Mouse (Mus musculus) spleen, postnatal 0 days (tissue): ENCODE data around the gene Hpn. TPM values are rescaled to one million over a fixed set of nuclear protein-coding genes. Genes with fewer than 3 reads are reported as not detected.

ENCODE experiments used
- polyA plus RNA-seq: library from polyadenylated mRNA; unstranded; fragments of >200 nt; fragmentation: Nextera tagmentation; extraction: Ambion mirVana; gene quantifications from 2 replicates; pipeline ENCODE4 v1.2.1, GENCODE M21; 2015

Gene Hpn
- polyA plus RNA-seq, result 14.4 and 18.3 TPM in 2 replicates

DNA sequence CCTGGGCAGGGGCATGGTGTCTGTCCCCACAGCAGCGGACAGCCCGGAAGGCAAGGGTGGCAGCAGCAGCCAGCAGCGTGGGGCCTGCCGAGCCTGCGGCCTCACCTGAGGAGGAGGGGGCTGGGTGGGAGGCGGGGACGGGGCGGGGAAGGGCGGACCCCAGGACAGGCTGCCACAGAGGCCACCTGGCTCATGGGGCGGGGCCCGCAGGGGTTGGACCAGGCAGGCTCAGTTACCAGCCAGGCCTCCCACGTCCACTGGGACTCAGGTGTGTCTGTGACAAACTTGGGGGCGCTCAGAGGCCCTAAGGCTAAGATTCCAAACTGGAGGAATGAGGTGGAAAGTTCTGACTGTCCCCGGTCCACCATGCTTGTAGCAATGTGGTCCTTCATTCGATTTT, at the start of gene Hpn:
Hpn (minus strand) TSS at position 109 of the 400 bp plus-strand sequence.

DNA sequence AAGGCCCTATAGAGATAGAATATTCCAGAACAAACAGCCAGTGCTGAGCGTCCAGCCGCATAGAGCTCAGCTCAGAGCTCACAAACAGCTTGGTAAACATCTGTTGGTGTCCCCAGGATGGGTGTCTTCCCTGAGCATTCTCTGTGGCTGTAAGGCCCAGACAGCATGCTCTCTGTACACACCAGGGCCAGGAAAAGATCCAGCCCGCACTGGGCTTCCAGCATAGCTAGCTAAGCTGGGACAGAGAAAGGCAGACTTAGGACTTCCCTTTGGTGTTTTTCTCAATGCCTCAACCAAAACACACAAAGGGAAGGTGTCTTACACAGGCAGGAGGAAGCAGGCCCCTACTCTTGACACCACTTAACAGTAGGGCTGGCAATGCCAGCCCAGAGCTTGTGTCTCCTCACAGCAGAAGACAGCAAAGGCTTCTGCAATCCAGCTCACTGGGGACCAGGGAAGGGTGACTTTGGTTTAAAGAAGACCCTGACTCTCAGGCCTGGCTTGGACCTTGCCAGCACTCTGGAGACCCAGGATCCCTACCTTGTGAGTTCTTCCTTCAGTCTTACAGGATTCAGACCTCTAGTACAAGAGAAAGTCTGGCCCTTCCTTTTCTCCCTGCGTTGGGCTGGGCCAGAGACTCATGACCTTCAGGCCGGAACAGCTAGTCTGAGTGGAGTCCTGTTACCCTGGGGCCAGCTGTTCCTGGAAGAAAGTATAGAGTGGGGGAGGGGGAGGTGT, 40.4 kb upstream of the Hpn start, which contains the start of gene Gramd1a:
Gramd1a (minus strand) TSS at position 601 of the 738 bp plus-strand sequence.

DNA sequence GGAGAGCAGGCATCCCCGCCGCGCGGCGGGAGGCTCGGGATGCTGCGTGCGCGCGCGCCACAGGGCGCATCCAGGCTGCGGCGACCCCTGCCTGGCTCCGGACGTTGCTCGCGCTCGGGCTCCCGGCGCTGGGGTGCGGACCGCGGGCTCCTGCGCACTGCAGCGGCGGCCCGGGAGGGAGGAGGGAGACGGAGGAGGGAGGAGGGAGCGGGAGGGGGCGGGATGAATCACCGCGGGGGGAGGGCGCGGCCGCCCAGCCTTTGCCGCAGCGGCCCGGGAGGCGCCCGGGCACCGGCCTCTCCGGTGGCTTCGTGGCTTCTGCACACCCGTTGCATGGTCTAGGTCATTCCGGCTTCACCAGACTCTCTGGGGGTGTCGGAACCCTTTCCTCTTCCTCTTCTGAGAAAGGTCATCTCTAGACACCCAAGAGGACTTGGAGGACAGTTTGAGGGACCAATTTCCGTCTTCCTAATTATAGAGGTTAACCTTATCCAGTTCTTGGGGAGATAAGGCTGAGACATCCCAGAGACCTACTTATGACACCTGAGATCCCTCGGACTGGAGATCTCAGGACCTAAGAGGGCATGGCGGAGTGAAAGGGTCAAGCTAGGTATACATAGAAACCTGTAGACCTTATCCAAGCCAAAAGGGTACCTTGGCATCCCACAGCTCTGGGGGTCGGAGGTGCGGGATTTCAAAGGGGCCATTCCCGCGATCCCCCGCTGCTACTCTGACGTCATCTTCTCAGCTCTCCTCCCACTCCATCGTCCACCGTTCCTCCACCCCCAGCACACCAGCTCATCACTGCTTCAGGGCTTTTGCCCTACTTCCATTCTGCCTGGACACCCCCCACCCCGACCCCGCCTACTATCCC, 12.0 kb upstream of the Hpn start, which contains the start of gene Scn1b:
Scn1b (minus strand) TSS at position 153 of the 874 bp plus-strand sequence.

DNA sequence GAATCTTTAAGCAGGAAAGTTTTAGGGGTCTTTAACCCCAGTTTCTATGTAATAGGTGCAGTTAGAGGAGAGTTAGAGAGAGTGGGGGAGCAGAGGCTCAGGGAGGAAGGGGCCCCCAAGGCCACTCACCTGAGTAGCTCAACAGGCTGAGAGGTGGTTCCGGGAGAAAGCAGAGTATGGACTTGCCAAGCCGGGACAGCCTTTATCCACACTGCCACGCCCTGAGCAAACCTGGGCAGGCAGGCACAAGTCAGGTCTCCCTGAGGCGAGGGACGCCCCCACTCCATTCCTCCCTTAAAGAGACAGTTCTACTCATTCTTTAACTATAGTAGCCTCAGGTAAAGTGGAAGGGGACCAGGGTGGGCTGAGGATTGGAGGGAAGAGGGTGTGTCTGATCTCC, 38.6 kb downstream of the Hpn start, which contains the start of gene Fxyd3:
Fxyd3 (minus strand) TSS at position 213 of the 400 bp plus-strand sequence.

DNA sequence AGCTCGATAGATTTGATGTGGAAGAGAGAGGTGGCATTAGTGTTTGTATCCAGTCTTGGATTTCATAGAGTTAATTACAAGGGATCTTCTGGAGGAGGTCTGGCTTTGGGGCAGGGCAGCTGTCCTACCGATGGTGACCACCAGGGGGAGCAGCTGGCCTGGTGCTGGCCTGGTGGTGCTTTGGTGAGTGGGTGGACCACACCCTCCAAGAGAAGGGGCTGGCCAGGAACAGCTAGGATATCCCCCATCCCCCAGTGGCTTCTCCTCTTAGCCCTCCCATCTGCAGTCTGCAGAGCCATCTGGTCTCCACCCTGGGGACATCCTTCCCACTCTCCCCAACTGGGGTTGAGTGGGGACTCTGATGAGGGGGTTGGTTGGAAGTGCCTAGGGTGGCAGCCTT, 56.0 kb downstream of the Hpn start, which contains the start of gene Lgi4:
Lgi4 (plus strand) TSS at position 235 of the 400 bp plus-strand sequence.

DNA sequence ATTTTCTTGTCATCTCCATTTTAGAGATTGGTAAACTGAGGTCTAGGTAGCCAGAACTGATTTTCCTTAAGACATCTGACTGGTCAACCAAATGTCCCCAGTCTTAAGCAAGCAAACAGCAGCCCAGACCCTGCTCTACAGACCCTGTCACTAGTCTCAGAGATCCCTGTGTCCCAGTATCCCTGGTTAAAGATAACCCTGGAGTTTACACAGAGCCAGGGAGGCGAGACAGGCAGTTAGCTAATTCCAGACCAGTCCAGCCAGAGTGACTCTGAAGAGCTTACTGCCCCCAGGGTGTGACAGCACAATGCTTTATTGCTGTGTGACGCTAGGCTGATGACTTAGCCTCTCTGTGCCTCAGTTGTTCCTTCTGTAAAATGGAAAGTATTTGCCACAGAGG, 58.0 kb downstream of the Hpn start, which contains the start of gene Fxyd1:
Fxyd1 (minus strand) TSS at position 129 of the 400 bp plus-strand sequence.

DNA sequence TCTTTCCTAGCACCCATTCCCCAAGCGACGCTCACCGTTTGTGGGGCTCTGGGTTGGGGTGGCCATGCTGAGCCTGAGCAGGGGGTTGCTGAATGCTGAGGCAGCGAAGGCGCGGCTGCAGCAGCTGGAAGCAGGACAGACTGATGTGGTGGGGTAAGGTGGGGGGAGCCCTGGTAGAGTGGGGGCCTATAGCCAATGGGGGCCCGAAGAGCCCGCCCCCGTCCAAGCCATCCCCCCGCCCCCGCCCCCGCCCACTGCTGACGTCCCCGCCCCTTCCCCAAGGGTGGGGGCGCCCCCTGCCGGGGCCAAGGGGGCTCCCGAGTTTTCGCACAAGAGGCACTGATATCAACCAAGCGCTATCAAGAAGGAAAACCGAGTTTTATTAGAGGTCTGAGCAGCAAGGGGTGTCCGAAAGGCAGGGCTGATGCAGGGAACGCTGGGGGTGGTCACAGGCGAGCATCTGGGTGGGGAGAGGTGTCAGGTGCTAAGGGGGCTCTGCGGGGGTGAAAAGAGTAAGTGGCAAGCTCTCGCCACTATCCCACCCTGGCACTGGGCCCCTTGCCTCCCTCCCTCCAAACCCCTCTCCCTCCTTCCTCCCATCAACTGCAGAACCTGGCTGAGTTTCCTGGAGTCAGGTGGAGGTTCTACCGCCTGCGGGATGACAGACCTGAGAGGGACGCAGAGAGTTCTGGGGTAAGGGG, 63.6 kb downstream of the Hpn start, which contains the start of gene Fxyd7:
Fxyd7 (minus strand) TSS at position 147 of the 701 bp plus-strand sequence.

Other genes starting within 250 kb of the Hpn start
- gene Cd22, start 234.9 kb downstream of the Hpn start, polyA plus RNA-seq, result 3.1 and 3.2 TPM in 2 replicates
- gene Mag, start 200.4 kb downstream of the Hpn start, polyA plus RNA-seq, result 0.58 and 0.81 TPM in 2 replicates
- gene Hamp2, start 190.6 kb downstream of the Hpn start, polyA plus RNA-seq, result not detected in 2 replicates
- not detected in 2 replicates for gene Hamp, start 171.3 kb downstream of the Hpn start, polyA plus RNA-seq
- 17.9 and 18.0 TPM in 2 replicates for gene Usf2, start 158.5 kb downstream of the Hpn start, polyA plus RNA-seq
- gene Lsr, start 141.8 kb downstream of the Hpn start, polyA plus RNA-seq, result 3.7 and 4.4 TPM in 2 replicates
- 0.67 and 0.72 TPM in 2 replicates for gene Fam187b, start 141.5 kb downstream of the Hpn start, polyA plus RNA-seq
- gene Fxyd5, start 72.8 kb downstream of the Hpn start, polyA plus RNA-seq, result 98.3 and 112 TPM in 2 replicates
- gene Fxyd7, start 63.8 kb downstream of the Hpn start, polyA plus RNA-seq, result 0.33 TPM in 1 of 2 replicates, not detected in the other
- 41.4 and 53.4 TPM in 2 replicates for gene Fxyd1, start 58.1 kb downstream of the Hpn start, polyA plus RNA-seq
- gene Lgi4, start 55.9 kb downstream of the Hpn start, polyA plus RNA-seq, result 0.32 TPM in 1 of 2 replicates, not detected in the other
- gene Fxyd3, start 38.6 kb downstream of the Hpn start, polyA plus RNA-seq, result 23.8 and 24.8 TPM in 2 replicates
- 3.4 and 4.9 TPM in 2 replicates for gene Scn1b, start 11.7 kb upstream of the Hpn start, polyA plus RNA-seq
- 22.1 and 28.0 TPM in 2 replicates for gene Gramd1a, start 40.6 kb upstream of the Hpn start, polyA plus RNA-seq
- not detected in 2 replicates for gene Scgb2b2, start 175.2 kb upstream of the Hpn start, polyA plus RNA-seq
- not detected in 2 replicates for gene Scgb1b2, start 176.5 kb upstream of the Hpn start, polyA plus RNA-seq
- not detected in 2 replicates for gene Scgb2b3, start 246.8 kb upstream of the Hpn start, polyA plus RNA-seq